Comparison of ENCODE assay signal across 9 mouse cellular contexts in genomic region chr5:65761921-65762320, GRCm38 (mm10). TPM values are rescaled to one million over a fixed set of nuclear protein-coding genes. Genes with fewer than 3 reads are reported as not detected.
DNase-seq lines count a peak whose midpoint lies in the region; ATAC-seq lines count a peak whose summit lies in the region.
"Had no signal": no experiment of that assay in that cellular context is flagged by ENCODE, and none has a peak within 500 bp of the region (broad histone marks: within the 10 kb centered on the region; RNA-seq: fewer than 3 reads in every experiment).

No protein-coding gene starts in this region.

- H3K4me1 ChIP-seq in lung, embryonic 15.5 days, result peaks cover 14% of the 10 kb centered on the region
- H3K4me1 ChIP-seq in hindbrain, embryonic 13.5 days (replicated peaks), result peaks cover 12% of the 10 kb centered on the region
- H3K4me1 ChIP-seq in neural tube, embryonic 15.5 days, result peaks cover 12% of the 10 kb centered on the region

- H3K27ac ChIP-seq in lung, embryonic 15.5 days, result no peak overlapping the region
- H3K27ac ChIP-seq in hindbrain, embryonic 13.5 days, result peak overlapping the region; percentile 32; the same call in 1 of the 2 replicates
- peak overlapping the region; percentile 48; the same call in 1 of the 2 replicates for H3K27ac ChIP-seq in neural tube, embryonic 15.5 days (replicated peaks)

- no peak overlapping the region for H3K9ac ChIP-seq in lung, embryonic 15.5 days
- no peak overlapping the region for H3K9ac ChIP-seq in hindbrain, embryonic 13.5 days
- H3K9ac ChIP-seq in neural tube, embryonic 15.5 days (replicated peaks), result no peak overlapping the region

- H3K4me3 ChIP-seq in lung, embryonic 15.5 days, result no peak overlapping the region
- H3K4me3 ChIP-seq in hindbrain, embryonic 13.5 days, result no peak overlapping the region
- no peak overlapping the region for H3K4me3 ChIP-seq in neural tube, embryonic 15.5 days (replicated peaks)

- no peak for ATAC-seq in lung, embryonic 15.5 days (ENCODE audit: borderline replicate concordance, extremely low read depth, low FRiP score, low TSS enrichment)
- ATAC-seq in hindbrain, embryonic 13.5 days (ENCODE audit: low FRiP score), result no peak
- ATAC-seq in neural tube, embryonic 15.5 days (ENCODE audit: low FRiP score), result no peak

- no peaks in the 10 kb centered on the region for H3K9me3 ChIP-seq in lung, embryonic 15.5 days
- no peaks in the 10 kb centered on the region for H3K9me3 ChIP-seq in hindbrain, embryonic 13.5 days
- H3K9me3 ChIP-seq in neural tube, embryonic 15.5 days (replicated peaks), result no peaks in the 10 kb centered on the region

- peak overlapping the region; percentile 35 for H3K4me2 ChIP-seq in lung, embryonic 15.5 days
- H3K4me2 ChIP-seq in hindbrain, embryonic 13.5 days, result peak overlapping the region; percentile 25; the same call in 1 of the 2 replicates
- peak overlapping the region; percentile 20; the same call in 1 of the 2 replicates for H3K4me2 ChIP-seq in neural tube, embryonic 15.5 days

- H3K27me3 ChIP-seq in lung, embryonic 15.5 days, result no peaks in the 10 kb centered on the region
- no peaks in the 10 kb centered on the region for H3K27me3 ChIP-seq in hindbrain, embryonic 13.5 days
- no peaks in the 10 kb centered on the region for H3K27me3 ChIP-seq in neural tube, embryonic 15.5 days (replicated peaks)

- no peaks in the 10 kb centered on the region for H3K36me3 ChIP-seq in lung, embryonic 15.5 days
- no peaks in the 10 kb centered on the region for H3K36me3 ChIP-seq in hindbrain, embryonic 13.5 days
- no peaks in the 10 kb centered on the region for H3K36me3 ChIP-seq in neural tube, embryonic 15.5 days

- intact Hi-C loops in left cerebral cortex, postnatal 36 days (cut with DNase I), result loop anchor here (5.0 kb wide), 1 partner anchor 175 kb away; no protein-coding TSS in a partner anchor

- DNase-seq in lung, postnatal 4 days, result no peak
- peak; percentile 42 for DNase-seq in embryo, embryonic 11.5 days (ENCODE audit: low read depth, low spot score)
- DNase-seq in left cerebral cortex, postnatal 36 days (ENCODE audit: low spot score in 2 of 2), result no peak
- no peak for DNase-seq in layer of hippocampus, adult 9-11 months
- DNase-seq in layer of hippocampus, postnatal 36 days, result no peak
- DNase-seq: cerebellum, postnatal 14 days had no signal

RNA-seq across cellular contexts. Expression of gene N4bp2, which starts 1.4 kb away (rescaled TPM):
- 18.0 and 21.3 TPM in 2 replicates for polyA plus RNA-seq in lung, embryonic 15.5 days (2015; fragmentation: Nextera tagmentation; extraction: Ambion mirVana)
- polyA plus RNA-seq in hindbrain, embryonic 13.5 days (2015; fragmentation: Nextera tagmentation; extraction: Ambion mirVana), result 19.2 and 19.4 TPM in 2 replicates
- polyA plus RNA-seq in neural tube, embryonic 15.5 days (2015; fragmentation: Nextera tagmentation; extraction: Ambion mirVana), result 13.7 and 16.6 TPM in 2 replicates
- total RNA-seq in left cerebral cortex, postnatal 36 days (2021), result 10 to 100 TPM in 1 of 2 experiments, 1 to 10 TPM in 1; 4.4 to 12.0 TPM
- total RNA-seq in layer of hippocampus, postnatal 36 days (2021), result 10 to 100 TPM; 10.4 to 16.1 TPM
